Mouse (Mus musculus) cerebellum, adult 2 months (tissue): ENCODE measurements at regions not wholly inside any gene's neighbourhood (a gene's known extent, or its start where the extent isn't known, plus 50 kb on each side); places are given as distances from the start of the nearest gene placed in this dataset.

Experiments used
- CTCF ChIP-seq: fragments of 200-500 bp; IDR thresholded peaks from 2 replicates; pipeline ENCODE4 v1.5.1; 2011; ENCODE audit warnings: low read depth, mild to moderate bottlenecking, control low read depth, low read length, moderate library complexity, borderline replicate concordance; ENCODE audit not compliant: insufficient read depth
- POLR2A ChIP-seq: fragments of 200-500 bp; IDR thresholded peaks from 2 replicates; pipeline ENCODE4 v1.6.1; 2011; ENCODE audit warnings: low read length, control low read depth, borderline replicate concordance; ENCODE audit not compliant: insufficient read depth

DNA sequence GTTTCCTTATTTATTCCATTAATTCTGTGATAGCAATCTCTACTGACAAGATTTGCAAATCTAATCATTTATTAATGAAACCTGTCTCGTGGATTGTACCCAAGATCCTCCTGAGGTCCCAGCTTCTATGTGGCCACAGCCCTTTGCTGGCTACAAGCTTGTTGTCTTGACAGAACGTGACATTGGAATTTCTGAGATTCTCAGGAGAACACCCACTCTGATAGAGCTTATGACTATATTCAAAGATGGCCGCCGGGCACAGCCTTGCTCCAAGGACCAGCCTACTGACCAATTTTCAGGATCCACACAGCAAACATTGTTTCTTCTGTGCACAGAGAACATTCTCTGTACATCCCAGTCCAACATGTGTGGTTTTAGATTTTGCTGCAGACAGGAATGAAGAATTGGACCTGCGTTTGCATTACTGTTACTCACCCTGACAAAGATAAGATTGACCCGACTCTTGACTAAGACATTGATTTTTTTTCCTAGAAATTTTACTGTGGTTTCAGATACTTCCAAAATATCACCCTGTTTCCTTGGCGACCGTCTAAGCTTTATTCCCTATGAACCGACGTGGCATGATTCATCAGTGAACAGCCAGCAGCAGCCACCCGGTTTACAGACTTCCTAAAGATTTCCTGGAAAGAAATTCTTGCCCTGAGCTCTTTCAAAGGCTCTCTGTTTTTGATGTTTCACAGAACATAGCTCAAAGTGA is 65.9 kb upstream of the Klf7 start:
- TF ChIP-seq CTCF (no peak), POLR2A (no peak)
